Mouse (Mus musculus): ENCODE data around the gene Itpr1.

- TF ChIP-seq POLR2A (IDR thresholded peaks at IDR 0.05; ENCODE audit: insufficient read depth, low read length) (no peak), CTCF (IDR thresholded peaks at IDR 0.05; ENCODE audit: low read depth, low read length) (no peak), EP300 (IDR thresholded peaks at IDR 0.05; ENCODE audit: insufficient read depth, low read depth, low read length) (no peak)
Measured at GRCm38 (mm10) chr6:108335202-108335823, 122.4 kb downstream of the Itpr1 start.

Data from ES-Bruce4 (cell line).